Mouse (Mus musculus) erythroid progenitor cell, adult 5-6 weeks (primary cell): ENCODE data around the gene Arid1b. TPM values are rescaled to one million over a fixed set of nuclear protein-coding genes. Genes with fewer than 3 reads are reported as not detected.

Experiments used
- ATAC-seq: replicated peaks from 2 replicates; pipeline ENCODE4 v1.8.0; 2016; ENCODE audit warnings: moderate number of reproducible peaks, mild to moderate bottlenecking, moderate TSS enrichment, inconsistent platforms; ENCODE audit not compliant: poor library complexity, low FRiP score, severe bottlenecking
- total RNA-seq, 2 experiments: library from RNA; stranded (forward) in 1 of 2; stranded (reverse) in 1 of 2; fragments of 150-400 nt in 1 of 2; fragments of 186-747, 209-891 nt in 1 of 2; gene quantifications; 2 replicates each; pipeline versions ENCODE4 v1.2.3 to v1.2.4; 2015 to 2017; ENCODE audit warnings: low replicate concordance in 2 of 2

Gene Arid1b
- total RNA-seq, 2 experiments from 2014 or later, result 7.2 to 17.2 TPM

DNA sequence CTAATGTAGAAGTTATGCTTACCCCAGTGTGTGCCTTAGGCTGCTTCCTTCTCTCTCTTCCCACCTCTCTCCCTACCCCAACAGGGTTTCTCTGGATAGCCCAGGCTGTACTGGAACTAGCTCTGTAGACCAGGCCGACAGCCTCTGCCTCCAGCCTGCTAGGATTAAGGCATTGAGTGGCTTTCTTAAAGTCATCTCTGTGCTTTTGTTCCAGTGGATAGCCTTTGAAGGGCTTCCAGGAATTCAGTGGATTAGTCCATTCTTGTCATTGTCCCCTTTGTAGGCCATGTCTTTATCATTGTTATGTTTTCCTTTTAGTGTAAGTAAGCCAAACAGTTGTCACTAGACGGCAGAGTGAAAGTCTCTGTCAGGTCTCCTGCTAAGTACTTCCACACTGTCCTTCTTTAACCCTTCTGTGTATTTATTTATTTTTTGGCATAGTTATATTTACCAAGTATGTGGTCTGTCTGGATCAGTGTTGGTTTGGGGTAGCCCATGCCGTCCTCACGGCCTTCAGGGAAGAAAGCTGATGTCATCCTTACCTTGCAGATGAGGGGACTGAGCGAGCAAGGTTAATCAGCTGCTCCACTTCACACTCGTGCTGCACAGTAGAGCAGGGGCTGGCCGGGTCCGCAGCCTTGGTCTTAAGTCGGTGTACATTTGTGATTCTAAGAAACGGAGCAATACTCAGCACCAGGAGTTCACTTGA, 58.1 kb downstream of the Arid1b start:
- ATAC-seq, result no peak

- no peak for ATAC-seq
Observed at GRCm38 (mm10) chr17:5052800-5053179, 58.7 kb downstream of the Arid1b start.

DNA sequence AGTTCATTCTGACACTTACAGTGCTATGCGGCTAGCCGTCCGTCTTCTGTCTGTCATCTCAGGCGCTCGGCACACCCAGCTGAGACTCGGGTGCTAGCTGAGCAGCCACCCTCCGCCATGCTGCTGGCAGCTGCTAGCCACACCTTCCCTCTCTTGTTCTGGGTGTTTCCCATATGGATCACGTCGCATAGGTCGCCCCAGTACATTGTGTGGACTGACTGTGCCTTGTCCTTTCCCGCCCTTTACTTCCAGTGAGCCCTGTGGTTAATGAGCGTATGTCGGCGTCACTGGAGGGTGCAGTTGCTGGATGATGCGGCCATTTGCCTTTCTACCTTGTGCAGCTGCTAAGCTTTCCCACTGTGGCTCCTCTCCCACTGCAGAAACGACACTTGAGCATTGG, 59.1 kb downstream of the Arid1b start:
- ATAC-seq, result no peak

DNA sequence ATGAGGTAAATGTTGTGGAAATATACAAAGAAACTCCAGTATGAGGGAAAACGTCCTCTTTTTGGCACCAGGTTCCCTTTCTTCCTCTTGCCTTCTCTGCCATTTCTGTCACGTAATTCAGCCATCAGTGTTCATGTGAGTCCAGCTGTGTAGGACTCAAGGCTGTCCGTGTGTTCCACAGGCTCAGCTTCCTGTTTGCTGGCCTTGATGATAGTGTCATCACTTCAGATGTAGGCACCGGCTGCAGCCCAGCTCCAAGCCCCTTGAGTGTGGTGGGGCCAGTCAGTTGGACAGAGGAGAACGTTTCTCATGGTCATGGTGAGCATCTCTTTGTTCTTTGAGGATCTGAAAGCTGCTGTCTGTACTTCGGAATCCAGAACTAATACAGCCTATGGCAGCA, 61.3 kb downstream of the Arid1b start:
- ATAC-seq, result no peak

- ATAC-seq, result no peak
Observed at GRCm38 (mm10) chr17:5056654-5057053, 62.5 kb downstream of the Arid1b start.

DNA sequence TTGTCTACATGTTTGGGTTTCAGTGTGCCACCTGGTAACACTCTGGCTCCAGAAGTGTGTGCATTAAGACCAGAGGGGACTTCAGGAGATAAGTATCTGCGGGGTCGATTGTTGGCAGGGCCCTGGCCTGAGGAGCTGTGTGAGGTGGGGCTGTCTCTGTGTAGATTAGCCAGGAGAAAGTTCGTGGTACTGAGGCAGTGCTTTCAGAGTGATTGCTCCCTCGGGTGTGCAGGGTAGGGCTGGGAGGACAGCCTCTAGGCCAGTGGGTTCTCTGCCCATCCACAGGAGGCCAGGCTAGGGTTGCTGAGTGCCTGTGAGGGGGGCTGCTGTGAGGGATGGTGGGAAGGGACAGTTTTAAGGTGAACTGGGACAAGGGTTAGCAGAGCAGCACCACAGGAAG, 63.2 kb downstream of the Arid1b start:
- ATAC-seq, result no peak

- ATAC-seq, result no peak
Observed at GRCm38 (mm10) chr17:5057944-5058720, 64.0 kb downstream of the Arid1b start.

GRCm38 (mm10) chr17:5059092-5059601, 65.0 kb downstream of the Arid1b start:
- no peak for ATAC-seq

GRCm38 (mm10) chr17:5060515-5061084, 66.5 kb downstream of the Arid1b start:
- no peak for ATAC-seq

DNA sequence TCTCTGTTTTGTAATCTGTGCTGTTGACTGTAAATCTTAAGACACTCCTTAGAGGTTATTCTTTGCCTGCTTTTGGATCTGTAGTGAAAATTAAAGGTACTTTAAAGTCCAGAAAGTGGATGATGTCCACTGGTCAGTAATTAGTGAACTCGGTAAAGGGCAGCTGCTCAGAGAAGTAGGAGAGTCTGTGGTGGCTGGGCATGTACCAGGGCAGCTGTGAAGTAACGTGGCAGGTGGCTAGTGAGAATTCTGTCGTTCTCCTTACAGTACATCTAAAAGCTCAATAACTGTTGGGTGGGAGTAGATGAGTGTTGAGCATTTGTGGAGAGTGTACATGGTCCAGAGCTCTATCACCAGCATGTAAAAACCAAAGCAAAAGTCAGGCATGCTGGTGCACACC, 67.1 kb downstream of the Arid1b start:
- ATAC-seq, result no peak

GRCm38 (mm10) chr17:5061593-5061992, 67.5 kb downstream of the Arid1b start:
- ATAC-seq, result no peak

GRCm38 (mm10) chr17:5063471-5064176, 69.5 kb downstream of the Arid1b start:
- no peak for ATAC-seq

DNA sequence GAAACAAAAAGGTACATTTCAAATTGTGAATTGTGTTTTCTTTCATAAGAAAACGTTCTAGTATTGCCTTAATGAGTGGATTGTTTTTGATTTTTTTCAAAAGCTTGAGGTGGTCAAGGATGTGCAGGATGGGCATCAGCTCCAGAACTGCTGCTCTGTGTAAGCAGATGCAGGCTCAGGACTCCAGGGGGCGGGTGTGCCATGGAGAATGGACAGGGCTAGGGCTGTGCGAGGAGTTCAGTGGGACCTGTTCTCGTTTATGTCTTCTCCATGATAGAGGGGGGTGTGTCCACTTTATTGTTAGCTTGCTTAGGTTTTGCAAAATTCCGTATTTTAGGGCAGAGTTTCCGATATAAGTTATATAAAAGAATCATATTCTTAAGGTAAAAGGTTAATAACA, 70.6 kb downstream of the Arid1b start:
- no peak for ATAC-seq

DNA sequence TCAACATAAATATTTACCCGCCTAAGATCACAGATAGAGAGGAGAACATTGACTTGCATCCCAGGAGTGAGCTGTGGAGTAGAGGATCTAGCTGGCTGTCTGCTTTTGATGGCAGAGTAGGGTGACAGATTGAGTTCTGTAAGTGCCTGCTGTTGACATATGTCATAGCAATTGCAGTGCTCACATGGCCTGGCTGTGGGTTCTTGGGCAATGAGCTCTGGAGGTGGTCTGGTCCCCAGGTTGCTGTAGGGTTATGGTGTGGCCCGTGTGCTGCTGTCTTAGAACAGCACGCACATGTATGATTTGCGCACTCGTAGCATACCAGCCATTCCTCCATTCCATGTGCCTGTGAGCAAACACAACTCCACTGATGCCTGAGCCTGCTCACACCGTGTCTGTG, 71.1 kb downstream of the Arid1b start:
- ATAC-seq, result no peak

GRCm38 (mm10) chr17:5066835-5067234, 72.7 kb downstream of the Arid1b start:
- no peak for ATAC-seq

GRCm38 (mm10) chr17:5067264-5067663, 73.1 kb downstream of the Arid1b start:
- no peak for ATAC-seq

- no peak for ATAC-seq
Observed at GRCm38 (mm10) chr17:5070399-5070798, 76.3 kb downstream of the Arid1b start.

- no peak for ATAC-seq
Observed at GRCm38 (mm10) chr17:5072539-5072938, 78.4 kb downstream of the Arid1b start.

GRCm38 (mm10) chr17:5074752-5075506, 80.8 kb downstream of the Arid1b start:
- ATAC-seq, result no peak

DNA sequence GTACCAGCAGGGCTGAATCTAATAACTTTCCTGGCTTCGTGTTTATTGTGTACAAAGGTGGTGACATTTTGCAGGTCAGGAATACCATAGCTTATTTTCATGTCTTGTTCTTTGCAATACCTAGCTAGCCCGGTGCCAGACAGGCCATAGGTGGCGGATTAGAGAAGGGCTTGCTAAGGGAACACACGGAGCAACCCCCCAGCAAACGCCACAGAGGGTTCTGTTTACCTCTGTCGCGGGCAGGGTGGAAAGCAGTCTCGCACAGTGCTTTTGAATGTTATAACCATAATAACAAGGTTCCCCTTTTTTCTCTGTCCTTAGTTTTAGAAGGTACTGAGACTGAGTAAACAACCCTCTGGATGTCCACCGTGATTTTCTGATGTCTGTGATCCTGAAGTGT, 83.9 kb downstream of the Arid1b start:
- no peak for ATAC-seq
